Mouse (Mus musculus): ENCODE measurements around the gene Rnf111.

GRCm38 (mm10) chr9:70511681-70512080 is 8.2 kb upstream of the Rnf111 start:
- no peak for TF ChIP-seq TCF12 (IDR thresholded peaks at IDR 0.05; ENCODE audit: insufficient read depth, poor library complexity, severe bottlenecking)
- TF ChIP-seq CEBPB (IDR thresholded peaks at IDR 0.05; ENCODE audit: insufficient read depth, poor library complexity, severe bottlenecking): no peak
- TF ChIP-seq POLR2A (IDR thresholded peaks at IDR 0.05; ENCODE audit: insufficient read length, low read depth): no peak
- TF ChIP-seq MAX (IDR thresholded peaks at IDR 0.05; ENCODE audit: low read depth): no peak
- no peak for TF ChIP-seq MYOG (IDR thresholded peaks at IDR 0.05; ENCODE audit: control insufficient read depth in 1 of 3, insufficient read depth in 1 of 3, insufficient read length in 2 of 3, low read depth in 2 of 3)
- no peak for TF ChIP-seq E2F4 (IDR thresholded peaks at IDR 0.05; ENCODE audit: insufficient read depth)
- no peak for TF ChIP-seq TCF3 (IDR thresholded peaks at IDR 0.05; ENCODE audit: insufficient read length, low read depth)
- TF ChIP-seq USF1 (IDR thresholded peaks at IDR 0.05; ENCODE audit: low read depth): no peak
- TF ChIP-seq POLR2AphosphoS2 (IDR thresholded peaks at IDR 0.05; ENCODE audit: insufficient read length, low read depth): no peak
- no peak for TF ChIP-seq MYOD1 (IDR thresholded peaks at IDR 0.05; ENCODE audit: control insufficient read depth in 1 of 3, insufficient read length in 2 of 3, low read depth in 2 of 3)
